Mouse (Mus musculus) activated CD4-positive, CD25-positive, alpha-beta regulatory T cell, adult 4 months (primary cell): Measurements from ENCODE around the gene Tecta. TPM values are rescaled to one million over a fixed set of nuclear protein-coding genes. Genes with fewer than 3 reads are reported as not detected.

Experiments used
- ATAC-seq: one replicate; pipeline ENCODE4 v1.8.0; 2017
- polyA plus RNA-seq, 2 experiments: library from polyadenylated mRNA; unstranded; fragments of 100-300 nt; shearing (Covaris generic); gene quantifications; one replicate each; pipeline ENCODE4 v1.2.1; 2017

Tecta gene
- not detected for polyA plus RNA-seq

DNA sequence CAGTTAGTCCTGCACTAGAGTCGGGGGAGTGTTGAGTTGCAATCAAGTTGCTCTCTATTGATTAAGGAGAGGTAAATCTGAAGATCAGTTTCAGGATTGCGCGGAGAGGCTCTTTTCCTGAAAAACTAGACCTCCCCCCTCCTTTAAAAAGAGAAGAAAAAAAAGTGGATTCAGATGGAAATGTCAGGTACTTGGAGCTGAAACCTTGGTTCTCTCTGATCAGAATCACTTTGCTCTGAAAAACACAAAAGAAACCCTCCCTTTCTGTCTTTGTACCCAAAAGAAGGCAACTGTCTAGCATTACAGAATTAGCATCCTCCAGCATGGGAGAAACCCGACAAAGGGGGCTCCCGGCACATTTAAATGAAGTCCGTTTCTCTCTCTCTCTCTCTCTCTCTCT is at the start of gene Tecta:
Tecta (minus strand) TSS at position 101 of the 400 bp plus-strand sequence.
- no peak for ATAC-seq

DNA sequence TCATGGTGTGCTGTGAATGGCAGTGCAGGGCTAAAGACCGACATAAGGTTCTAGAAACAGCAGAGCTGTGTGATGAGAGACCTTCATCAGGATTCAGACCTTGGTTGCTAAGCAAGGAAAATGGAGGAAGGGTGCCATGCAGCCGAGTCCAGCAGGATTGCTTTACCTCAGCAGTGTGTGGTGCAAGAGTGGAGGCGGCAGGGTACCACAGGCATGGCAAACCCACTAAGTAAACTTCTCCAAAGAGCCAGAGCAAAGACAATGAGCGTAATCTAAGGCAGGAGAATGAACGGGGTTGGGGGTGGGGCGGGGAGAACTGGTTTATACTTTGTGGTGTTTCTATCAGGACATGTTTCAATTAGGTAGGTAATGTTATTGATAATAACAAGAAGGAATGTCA is 49.3 kb upstream of the Tecta start:
- ATAC-seq = no peak

DNA sequence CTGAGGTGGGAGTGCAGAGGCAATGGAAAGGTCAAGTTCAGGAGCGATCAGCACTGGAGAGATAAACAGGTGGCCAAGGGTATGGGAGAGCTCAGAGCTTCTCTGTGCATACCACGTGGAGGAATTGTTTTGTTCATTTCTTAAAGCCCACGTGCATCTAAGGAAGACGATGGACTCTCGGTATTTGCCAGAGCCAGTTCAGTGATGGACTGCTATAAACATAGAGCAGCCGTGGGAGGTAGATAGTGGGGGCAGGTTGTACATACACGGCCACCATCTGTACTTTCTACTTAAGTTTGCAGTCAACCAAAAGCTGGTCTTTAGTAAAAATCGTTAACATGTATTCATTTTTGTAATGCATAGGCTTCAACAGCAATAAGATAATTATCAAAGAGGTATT is 42.4 kb upstream of the Tecta start:
- no peak for ATAC-seq

DNA sequence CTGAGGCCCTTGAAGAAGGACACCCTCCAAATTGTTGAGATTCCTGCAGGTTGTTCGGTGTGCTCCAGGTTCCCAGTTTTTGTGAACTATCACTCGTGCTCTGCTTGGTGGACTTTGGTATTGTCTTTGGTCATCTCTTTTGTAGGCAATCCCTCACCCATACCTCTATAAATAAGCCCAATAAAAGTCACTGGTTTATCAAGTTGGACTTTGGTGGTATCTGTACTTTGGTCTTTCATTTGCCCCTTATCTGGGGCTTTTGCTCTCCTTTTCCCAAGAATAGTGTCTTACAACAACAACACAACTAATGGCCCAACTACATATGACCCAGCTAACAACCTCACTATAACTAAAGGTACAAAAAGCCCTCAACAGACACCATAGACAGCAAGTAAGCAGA is 41.5 kb upstream of the Tecta start:
- ATAC-seq = no peak

DNA sequence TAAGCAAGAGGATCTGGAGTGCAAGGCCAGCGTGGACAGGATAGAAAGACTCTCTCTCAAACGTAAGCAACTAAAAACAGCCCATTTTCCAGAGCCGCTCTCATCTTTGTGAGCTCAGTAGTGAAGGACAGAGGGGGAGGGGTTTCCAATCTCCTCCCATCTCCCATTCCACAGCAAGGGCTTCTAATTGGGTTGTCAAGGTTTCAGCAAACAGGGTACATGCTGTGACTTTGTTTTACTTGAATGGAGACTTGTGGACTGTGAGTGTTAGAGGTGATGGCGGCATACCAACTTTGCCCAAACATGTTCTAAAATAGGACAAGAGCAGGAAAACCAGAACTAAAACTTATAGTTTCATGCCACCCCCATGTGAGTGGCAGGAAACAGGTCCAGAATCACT is 39.7 kb upstream of the Tecta start:
- no peak for ATAC-seq

DNA sequence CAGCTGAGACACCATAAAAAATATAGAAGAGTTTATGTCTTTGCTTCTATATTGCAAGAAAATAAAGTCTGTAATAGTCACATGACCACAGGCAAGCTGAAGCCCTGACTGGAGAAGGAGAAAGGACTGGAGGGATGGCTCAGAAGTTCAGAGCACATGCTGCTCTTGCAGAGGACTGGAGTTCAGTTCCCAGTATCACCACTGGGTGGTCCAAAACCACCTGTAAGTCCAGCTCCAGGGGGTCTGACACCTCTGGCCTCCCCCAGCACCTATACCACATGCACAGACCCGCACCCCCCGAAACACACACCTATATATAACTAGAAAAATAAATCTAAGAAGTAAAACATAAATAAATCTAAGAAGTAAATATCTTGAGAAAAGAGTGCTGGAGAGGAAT is 32.4 kb upstream of the Tecta start:
- ATAC-seq = no peak

DNA sequence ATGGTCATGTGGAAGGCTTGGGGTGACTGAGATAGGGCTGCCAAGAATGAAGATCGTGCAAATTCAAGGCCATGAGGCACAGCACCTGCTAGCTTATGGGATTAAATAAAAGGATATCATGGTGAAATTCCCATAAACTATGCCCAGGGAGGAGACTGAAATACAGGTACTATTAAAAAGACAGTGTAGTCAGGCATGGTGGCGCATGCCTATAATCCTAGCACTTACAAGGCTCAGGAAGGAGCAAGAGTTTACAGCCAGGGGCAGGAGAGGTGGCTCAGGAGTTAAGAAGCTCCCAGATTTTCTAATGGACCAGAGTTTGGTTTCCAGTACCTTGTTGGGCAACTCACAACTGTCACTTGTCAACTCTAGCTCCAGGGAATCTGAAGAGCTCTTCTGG is 31.9 kb upstream of the Tecta start:
- no peak for ATAC-seq

DNA sequence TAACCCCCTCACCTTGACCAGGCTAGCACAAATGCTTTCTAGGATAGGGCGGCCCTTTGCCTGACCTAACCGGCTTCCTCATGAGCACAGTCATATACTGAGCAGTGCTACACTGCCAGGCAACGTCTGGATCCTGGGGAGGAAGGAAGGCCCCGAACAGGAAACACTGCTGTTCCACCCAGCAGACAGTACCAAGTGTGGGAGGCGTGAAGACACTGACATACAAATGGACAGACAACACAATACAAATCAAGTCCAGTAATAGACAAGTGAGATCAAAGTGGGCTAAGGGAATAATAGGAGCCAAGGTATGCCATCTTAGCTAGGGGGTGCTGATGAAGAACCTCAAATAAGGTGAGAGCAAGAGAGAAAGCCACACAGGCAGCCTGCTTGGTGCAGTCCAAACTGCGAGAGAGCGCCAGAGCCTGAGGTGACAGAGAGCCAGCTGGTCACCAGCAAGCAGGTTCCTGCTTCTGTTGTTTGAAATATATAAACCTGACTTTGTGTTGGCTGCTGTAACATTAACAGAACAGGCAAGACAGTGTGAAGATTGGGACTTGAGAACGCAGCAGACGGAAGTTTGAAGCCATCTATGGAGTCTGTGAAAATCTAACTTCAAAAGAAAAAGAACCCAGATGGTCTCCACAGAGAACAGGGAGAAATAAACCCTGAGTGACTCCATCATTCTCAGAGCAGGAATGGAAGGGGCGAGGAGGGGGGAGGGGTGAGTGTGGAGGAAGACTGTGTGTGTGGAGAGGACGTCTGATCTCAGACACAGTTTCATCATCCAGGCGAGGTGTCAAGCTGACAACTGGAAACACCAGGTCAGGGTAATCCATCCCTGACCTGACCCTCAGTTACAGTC is 28.6 kb upstream of the Tecta start:
- peak; percentile 92 for ATAC-seq

DNA sequence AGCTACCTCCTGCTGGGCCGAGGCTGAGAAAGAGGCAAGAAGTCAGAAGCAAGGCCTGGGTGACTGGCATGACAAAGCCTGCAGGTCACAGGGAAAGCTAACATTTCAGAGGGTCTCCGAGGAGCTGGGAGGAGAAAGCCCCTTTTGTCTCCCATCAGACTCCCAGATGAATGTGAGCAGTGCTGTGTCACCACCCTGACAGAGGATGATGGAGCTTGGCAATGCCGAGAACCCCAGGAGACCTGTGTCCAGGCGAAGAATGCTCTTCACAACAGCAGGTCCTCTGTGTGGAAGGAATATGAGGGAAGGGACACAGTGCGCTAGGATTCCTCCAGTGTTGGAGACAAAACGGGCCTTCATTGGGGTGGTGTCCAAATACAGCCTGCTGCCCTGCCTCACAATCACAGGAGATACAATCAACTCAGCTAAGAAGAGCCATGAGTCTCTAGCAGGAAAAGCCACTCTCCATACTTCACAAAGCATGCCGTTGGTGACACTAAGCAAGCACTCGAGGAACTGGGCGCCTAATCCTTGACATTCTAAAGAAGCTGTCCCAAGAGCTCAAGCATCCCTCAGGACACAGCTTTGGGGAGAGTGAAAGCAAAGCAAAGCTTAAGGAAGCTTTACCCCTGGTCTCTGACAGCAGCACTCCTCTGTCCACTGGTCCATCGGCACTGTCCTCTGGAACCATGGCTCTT is 27.1 kb upstream of the Tecta start:
- ATAC-seq = no peak

DNA sequence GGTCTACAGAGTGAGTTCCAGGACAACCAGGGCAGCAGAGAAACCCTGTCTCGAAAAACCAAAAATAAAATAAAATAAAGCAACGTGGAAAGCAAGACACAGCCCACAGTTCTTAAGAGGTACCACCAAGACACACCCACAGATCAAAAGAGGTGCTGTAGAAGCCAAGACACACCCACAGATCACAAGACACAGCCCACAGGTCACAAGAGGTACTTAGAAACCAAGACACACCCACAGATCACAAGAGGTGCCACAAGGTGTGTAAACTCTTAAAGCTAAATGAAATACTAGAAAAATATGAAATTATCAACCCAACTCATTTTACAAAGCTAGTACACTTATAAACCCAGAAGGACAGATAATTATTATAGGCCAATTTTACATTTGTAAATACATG is 23.9 kb upstream of the Tecta start:
- peak; percentile 29 for ATAC-seq

DNA sequence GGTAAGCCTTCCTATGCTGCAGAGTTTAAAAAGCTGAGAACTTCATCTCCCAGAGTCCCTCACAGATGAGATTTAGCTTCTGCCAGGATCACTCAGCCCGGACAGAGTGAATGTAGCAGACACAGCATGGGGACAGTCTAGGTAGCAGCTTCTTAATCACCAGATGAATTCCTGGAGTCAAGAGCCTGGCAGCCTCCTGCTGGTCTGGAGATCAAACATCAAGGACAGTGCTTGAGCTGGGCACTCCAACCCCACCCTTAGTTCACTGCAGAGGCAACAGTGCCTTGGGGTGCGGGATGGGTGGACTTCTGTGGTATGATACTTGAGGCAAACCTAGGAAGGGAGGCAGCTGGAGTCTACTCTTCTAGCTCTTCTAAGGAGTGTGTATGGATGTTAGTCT is 20.0 kb upstream of the Tecta start:
- ATAC-seq = no peak

DNA sequence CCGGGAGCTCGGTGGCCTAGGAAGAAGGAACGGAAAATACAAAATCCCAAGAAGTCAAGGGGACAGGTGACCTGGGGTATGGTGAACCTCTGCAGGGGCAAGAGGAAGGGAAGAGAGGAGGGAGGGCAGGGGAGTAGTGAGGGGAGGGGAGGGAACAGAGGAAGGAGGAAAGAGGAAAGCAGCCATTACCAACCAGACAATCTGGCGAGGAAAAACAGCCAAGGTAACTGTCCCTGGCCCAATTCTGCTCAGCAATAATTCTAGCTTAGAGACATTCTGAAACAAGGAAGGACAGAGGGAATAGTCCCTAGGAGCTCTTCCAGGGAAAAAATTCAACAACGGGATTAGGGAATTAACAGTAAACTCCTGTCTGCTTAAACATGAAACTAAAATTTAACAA is 19.1 kb upstream of the Tecta start:
- ATAC-seq = no peak

DNA sequence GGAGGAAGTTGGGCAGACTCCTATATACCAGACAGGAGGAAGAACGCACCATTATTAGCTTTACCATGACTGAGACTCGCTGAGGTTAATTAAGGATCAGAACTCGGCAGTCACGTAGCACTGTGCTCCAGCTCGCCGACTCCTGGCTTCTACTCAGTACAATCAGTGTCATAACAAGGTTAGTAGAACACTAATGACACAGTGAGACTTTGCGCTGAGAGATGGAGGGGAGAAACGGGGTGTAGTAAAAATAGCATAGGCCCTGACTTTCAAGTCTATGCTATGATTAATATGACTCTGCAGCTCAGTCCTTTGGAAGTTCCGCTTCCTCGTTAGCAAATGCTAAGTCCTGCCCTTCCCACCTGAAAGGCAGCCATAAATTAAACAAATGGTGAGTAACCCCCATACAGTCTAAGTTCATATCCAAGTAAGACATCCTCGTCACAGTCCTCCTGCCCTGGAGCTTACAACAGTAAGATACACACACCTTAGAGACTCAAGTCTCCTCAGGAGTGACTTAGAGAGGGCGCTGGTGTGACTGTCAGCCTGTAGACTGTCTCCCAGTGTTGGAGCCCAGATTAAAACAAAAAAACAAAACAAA is 17.7 kb upstream of the Tecta start:
- no peak for ATAC-seq

DNA sequence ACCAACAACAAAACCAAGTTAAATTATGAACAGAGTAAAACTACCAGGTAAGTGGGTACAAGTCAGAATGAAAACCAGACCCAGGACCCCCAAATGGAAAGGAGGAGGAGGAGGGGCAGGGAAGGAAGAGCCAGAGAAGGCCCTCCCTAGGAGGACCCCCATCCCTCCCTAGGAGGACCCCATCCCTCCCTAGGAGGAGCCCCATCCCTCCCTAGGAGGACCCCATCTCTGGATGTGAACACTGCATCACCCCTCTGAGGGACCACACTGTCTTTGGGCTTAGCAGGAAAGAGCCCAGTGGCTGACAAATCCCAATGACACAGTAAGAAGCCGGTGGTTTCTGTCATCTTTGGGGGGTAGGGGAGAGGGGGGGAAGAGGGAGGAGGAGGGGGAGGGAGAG is 15.5 kb upstream of the Tecta start:
- ATAC-seq = no peak

DNA sequence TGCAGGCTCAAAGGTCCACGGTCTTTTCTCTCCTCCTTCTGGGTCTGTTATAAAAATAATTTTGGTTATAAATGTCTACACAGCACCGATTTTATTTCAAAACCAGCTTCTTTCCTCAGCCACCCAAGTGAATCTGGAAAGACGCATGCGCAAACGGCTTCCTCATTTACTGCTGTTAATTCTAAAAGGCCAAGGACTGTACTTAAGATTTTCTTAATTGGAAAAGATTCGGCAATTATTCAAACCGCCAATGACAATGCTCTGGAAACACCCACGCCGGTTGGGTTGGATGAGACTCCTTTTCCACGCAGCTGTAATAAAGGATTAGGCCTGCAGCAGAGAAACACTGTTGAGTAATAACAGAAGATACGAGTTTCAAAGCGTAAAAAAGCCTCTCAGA is 13.6 kb upstream of the Tecta start:
- no peak for ATAC-seq

DNA sequence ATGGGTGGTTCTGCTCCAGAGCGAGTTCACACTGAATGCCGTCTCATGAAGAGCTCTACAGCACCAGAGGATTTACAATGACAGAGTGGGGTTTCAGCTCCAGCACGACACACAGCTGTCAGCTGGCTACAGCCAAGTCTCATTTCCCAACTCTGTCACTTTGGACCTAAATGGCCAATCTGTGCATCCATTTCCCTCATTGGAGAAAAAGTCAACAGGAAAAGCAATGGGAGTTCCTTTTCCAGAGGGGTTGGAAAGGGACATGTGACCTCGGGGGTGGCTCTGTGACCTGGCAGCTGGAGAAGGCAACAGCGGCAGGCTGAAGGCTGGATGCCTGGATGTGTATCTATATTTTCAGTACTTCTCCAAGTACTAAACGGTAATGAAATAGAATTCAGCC is 11.6 kb upstream of the Tecta start:
- ATAC-seq = no peak

DNA sequence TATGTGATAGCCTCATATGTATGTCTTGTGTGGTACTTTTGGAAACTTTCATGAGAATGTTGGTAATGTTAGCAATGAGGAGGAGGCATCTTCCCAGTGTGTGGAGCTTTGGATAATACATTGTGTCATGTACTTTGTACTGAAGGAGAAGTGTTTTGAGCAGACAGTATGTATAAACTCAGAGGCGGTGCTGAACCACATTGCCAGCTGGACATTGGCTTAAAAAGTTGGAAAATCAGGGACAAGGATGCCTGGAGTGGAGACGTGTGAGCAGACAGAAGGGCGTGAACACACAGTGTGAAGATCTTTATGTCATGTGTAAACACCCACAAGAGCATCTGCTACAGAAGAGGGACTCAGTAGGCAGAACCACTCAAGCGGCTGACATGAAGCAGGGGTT is 6.0 kb upstream of the Tecta start:
- no peak for ATAC-seq

DNA sequence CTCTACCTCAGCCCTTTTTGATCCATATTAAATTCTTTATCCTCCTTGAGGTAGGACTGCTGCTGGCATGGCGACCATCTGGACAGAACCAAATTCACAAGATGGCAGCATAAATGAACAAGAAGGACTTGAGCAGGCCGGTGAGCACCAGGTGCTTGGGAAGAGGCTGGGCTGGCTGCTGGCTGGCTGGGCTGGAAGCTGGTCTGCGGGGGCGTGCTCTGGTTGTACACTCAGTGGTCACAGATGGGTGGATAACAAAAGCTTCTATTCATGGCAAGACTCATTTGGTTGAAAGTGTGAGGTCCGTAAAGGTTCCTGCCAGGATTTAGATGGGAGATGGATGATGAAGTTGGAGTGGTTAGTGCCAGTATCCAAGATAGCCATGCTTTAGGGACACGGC is 1.8 kb upstream of the Tecta start:
- no peak for ATAC-seq

DNA sequence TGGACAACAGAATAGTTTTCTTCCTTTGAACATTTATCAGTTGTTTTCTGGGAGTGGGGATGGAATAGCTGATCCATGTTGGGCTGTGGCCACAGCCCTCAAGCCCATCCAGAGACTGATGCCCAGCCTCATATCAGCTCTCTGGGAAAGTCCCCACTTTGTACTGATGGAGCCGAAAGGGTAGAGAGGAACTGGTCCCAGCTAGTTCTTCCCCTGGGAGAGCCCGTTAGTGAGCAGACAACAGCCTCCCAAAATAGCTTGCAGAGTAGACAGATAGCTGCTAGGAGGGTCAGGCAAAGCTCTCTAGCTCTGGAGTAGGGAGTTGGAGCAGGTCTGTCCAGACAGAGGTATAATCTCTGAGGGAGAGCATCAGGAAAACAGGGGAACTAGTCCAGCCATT is 3.6 kb downstream of the Tecta start:
- no peak for ATAC-seq

DNA sequence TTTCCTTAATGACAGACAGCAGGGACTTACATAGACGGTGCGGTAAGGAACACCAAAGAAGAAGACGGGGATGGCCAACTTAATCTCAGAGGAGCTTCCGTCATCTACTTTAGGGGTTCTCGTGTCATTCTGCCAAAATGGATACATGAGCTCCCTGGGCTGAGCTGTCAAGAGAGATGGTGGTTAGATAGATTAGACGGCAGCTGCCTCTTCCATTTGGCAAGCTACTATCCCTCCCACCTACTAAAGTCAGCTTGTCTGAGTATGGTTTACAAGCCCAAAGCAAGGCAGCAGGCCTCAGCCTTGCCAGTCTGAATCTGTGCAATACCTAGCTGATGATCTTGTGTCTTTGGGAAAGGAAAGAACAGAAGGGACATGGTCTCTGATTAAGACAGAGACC is 4.8 kb downstream of the Tecta start:
- no peak for ATAC-seq

DNA sequence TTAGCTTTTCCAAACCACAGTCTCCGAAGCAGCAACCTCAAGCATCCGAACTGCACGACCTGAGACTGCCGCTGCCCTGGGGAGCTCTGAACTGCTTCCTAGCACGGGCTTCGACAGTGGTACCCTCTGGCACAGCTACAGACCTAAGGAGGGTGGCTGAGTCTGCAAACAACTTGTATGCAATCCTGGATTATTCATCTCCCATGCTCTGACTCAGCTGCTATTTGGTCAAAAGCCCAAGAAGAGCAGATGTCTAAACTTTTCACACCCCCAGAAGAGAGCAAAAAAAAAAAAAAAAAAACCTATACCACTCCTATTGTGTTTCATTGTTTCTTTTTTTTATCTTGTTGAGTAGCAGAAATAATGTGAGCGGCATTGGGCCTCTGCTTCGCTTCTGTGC is 5.4 kb downstream of the Tecta start:
- ATAC-seq = no peak

DNA sequence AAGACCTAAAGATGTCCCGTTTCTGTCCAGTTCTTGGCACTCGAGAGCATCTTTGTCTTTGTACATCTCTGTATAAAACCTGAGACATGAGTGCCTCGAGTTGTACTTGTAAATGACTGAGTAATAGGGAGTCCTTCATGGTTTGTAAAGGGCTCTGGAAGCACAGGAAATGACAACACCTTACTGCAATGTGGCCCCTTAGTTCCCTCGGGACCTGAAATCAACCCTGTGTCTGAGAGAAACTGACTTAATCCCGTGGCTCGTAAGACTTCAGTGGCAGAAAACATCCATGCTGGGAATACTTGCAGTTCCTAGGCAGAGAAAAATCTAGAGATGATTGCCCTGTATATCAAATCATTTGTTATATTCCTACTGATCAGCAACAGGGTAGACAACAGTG is 6.8 kb downstream of the Tecta start:
- no peak for ATAC-seq

DNA sequence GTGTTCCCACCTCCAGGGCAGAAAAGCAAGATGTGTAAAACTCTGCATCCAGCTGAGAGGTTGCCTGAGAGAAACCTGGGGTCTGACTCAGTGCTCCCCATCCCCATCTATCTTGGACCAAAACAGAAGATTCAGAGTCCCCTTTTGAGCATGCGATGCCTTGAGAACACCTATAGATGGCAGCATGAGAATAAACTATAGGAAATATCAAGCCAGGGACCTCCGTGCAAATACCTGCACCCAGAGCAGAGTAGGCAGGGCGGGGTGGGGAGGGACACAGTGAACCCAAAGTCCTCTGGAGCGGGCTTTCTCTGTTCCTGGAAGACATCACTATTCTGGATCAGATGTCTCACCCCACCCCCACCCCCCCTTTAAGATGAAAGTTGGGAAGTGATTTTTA is 11.2 kb downstream of the Tecta start:
- ATAC-seq = no peak

DNA sequence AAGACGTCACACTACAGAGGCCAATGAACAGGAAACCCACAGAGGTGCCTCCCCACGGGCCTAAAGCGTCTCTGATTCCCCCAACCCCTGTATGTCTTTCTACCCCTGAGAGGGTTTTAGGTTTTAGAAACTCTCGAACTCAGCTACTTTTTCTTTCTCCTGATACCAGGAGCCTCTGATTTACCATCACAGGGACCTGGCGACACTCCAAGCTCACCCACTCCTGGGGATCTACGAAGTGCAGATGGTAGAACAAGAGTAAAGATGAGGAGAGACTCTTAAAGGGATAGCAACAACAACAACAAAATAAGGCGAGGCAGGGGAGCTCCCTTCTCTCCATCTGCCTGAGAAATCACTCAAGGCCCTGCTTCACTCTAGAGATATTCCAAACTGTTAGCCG is 12.7 kb downstream of the Tecta start:
- ATAC-seq = no peak
